Mouse (Mus musculus) kidney, adult 9 months (tissue): ENCODE results near the gene Per2.
"Not testable (repeated sequence)": the region's sequence is repeated elsewhere in the genome, so short reads cannot be mapped to it uniquely, and the experiment has no call there.

Experiments
- DNase-seq: peaks from one replicate; pipeline ENCODE4 v3.0.0; 2022

Gene Per2

DNA sequence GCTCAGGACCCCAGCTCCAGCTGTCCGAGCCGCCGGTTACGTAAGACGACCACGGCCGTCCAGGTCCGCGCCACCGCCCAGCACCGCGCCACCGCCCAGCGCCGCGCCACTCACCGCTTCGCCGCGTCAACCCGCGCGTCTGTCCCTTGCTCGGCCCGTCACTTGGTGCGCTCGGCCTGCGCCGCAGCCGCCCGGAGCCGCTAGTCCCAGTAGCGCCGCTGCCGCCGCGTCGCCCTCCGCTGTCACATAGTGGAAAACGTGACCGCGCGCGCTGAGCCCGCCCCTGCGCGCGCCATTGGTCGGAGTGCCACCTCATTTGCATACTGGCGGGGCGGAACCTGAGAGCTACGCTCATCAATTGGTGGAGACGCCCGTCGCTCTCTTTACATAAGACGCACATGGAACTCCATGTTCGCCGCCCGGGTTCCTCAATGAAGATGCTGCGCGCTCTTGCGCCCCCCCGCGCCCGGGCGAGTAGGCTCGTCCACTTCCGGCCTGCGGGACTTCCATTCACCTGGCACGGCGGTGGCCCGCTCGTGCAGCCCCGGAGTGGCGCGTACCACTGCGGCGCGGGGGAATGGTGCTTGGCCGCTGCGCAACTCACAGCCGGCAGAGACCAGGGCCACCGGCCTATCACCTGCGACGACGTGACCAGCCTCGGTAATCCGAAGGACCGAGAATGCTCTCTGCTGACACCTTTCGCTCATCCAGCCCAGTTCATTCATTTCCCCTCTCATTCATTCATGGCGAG lies at the start of gene Per2:
Gene Per2, minus strand, starts transcription at position 266 of the 751 bp plus-strand sequence.
- DNase-seq: peak; percentile 100

DNA sequence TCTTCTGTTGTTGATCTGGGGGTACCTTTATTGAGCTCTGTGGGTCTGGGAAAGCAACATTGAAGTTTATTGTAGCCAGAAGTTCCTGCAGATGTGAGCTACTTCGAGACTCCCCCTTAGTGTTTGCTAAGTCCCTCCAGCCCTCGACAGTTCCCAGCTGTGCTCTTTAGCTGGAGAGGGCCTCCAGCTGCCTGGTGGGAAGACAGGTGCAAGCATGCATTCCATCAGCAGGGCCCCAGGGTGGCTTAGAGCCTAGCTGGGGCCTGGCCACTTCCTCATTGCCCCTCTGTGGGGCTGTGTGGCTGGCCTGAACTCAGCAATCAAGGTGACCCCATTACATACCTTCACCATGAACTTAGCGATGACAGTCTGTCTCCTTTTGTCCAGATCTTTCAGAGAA lies 45.5 kb upstream of the Per2 start:
- DNase-seq: no peak

DNA sequence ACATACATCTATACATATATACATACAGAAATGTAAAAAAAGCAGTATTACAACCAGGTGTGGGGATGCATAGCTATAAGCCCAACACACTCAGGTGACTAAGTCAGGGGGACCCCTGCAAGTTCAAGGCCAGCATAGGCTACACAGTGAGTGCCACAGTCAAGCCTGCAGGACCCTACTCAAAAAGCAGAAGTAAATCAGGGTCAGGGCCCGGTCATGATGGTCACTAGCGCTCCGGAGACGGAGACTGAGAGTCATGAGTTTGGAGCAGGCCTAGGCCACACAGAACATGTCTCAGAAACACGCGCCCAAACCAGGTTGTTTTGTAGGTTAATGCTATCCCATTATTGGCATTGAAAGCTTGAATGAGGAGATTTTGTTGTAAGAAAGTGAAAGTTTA lies 39.5 kb upstream of the Per2 start:
- DNase-seq: no peak

DNA sequence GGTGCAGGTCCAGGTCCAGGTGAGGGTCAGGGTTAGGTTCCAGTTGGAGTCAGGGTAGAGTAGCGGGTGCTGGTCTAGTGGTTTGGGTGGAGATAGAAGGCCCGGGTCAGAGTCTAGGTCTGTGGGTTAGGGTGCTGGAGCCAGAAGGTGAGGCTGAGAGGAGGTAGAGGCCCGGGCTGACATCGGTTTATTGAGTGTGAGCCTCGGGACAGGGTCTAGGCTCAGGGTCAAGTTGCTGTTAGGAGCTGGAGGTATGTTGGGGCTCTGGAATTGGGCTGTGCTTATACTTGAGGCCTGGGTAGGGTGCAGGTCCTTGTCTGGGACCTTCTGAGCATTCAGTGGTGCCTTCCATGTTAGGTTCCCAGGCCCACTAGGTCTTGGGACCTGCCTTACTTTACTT lies 36.2 kb upstream of the Per2 start:
- peak; percentile 32 for DNase-seq

DNA sequence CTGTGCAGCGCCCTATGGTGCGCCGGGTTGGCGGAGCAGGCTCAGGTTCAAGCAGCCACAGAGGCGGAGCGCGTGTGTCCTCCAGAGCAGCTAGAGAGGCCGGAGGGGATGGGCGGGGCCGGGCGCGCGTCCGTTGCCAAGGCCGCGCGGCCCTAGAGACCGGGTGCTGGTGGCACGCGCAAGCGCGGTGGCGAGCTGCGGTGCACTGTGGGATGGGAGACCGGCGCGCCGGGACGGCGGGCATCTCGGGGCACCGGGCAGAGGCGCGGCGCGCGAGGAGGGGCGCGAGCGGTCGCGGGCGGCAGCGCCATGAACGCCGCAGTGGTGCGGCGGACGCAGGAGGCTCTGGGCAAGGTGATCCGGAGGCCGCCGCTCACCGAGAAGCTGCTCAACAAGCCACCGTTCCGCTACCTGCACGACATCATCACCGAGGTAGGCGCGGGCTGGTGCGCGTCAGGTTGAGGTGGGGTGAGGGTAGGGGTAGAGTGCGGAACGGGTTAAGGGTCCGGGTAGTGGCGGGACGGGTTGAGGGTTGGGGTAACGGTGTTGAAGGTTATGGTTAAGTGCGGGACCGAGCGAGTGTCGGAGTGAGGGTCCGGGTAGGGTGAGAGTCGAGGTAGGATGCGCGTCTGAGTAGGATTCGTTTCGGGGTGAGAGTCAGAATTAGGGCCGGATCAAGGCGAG lies 35.5 kb upstream of the Per2 start, which contains the start of gene Traf3ip1:
Gene Traf3ip1, plus strand, starts transcription at position 191 of the 684 bp plus-strand sequence.
- DNase-seq: peak; percentile 94

DNA sequence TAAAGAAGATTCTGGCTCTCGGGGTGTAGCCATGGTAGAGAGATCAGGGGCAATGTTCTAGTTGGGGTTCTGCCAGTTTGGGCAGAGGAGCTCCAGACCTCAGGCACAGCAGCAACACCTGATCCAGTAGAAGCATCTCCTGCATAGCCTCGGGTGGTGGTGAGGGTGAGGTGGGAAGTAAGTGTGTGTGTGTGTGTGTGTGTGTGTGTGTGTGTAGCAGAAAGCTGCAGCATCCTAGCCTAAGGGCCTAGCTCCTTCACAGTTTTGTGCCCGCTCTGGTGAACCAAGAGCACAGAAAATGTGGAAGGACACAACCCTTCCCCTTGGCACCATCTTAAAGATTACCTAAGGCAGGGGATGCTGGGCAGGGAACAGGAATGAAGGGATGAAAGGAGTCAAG lies 34.8 kb upstream of the Per2 start:
- DNase-seq: no peak

DNA sequence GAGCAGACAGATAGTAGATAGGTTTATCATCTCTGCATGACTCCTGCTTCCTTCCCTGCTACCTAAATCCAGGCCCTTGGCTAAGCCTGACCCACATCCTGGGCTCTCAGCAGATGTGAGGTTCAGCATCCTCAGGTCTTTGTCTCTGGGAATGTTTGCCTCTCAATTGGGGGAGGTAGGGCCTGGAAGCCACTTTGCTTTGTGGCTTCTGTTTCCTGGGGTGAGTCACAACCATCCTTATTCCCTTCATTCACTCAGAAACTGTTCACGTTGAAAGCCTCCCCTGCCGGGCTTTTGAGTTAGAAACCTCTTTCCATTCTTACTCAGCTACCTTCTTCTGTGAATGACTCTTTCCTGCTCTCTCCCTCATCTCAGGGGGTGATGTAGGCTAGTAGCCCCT lies 33.6 kb upstream of the Per2 start:
- no peak for DNase-seq

DNA sequence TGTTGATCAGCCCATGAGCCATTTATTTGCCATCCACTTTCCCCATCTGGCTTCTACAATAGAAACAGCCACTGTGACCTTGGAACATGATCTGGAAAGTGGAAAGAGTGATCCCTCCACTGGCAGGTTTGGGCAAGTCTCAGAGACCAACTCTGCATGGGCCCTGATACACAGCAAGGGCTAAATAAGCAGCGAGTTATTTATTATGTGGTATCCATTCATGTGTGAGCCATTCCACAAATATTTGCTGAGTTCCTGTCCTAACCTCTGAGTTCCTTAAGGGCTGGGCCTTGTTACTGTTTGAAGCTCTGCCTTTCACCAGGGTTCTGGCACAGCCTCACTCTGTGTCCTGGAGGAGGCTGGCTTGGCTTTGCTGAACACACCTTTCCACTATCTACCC lies 31.2 kb upstream of the Per2 start:
- peak; percentile 87 for DNase-seq

DNA sequence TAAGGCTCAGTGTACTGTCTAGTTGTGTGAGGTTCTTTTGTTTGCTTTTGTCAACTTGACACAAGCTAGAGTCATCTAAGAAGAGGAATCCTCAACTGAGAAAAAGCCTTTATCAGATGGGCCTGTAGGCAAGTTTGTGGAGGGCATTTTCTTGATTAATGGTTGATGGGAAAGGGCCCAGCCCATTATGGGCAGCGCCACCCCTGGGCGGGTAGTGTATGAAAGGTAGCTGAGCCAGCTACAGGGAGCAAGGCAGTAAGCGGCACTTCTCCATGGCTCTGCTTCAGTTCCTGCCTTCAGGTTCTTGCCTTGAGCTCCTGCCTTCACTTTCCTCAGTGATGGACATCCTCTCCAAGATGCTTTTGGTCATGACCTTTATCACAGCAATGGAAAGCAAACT lies 27.0 kb upstream of the Per2 start:
- DNase-seq: peak; percentile 47

DNA sequence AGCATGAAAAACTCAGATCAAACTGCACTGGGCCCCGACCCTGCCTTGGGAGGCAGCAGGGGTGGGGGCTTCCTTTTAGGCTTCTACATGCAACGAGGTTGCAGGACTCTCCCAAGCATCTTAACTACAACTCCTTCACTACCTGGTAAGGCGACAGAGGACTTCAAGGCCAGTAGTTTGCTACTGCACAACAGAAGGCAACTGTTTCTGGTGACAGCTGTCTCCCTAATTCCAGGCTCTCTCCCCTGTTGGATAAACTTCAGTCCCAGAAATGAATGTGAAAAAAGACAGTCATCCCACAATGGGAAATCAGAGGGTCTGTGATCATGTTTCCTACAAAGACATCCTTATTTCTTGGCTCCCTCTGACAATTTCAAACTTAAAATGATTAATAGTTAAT lies 26.3 kb upstream of the Per2 start:
- DNase-seq: no peak

DNA sequence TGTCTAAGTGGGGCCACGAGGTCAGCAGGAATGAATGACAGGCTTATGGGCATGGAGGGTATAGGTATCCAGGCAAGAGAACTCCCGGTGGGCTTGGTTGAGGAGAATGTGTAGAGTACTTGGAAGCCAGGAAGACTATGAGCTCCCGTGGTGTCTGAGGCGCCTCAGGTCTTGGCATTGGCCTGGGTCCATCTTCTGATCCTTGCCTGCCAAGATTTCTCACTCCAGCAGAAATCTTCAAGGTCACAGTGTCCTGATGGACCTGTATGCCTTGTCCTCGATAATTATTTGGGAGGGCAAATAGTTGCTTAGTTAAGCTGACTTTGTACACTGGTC lies 24.9 kb upstream of the Per2 start:
- peak; percentile 72 for DNase-seq

DNA sequence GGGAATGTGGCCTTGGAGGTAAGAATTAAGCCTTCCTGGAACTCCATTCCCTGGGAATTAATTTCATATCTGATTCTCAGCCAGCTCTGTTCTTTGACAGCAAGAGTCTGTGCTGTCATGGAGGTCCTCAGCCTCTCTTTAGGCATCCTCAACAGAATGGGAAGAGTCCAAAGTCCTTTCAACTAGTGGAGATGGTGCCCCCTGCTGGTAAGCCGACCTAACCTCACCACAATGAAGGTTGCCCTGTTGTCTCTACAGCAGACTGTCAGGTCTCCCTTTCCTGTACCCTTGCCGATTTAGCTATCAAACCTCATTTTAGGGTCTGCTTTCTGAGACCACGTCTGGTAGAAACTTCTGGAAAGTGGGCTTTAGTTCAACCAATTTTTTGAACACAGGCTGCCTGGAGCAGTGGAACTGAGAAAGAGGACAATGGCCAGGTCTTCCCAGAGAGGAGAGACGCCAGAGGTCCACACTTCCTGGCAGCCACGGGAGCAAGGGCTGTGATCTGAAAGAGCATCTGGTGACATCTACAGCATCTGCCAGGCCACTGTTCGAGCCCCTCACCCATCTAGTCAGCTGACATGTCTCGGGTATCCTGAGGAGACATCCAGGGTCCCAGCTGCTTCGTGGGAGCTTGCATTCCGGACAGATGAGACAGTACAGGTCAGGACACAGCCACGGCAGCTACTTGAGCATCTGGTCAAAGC lies 24.3 kb upstream of the Per2 start:
- peak; percentile 87 for DNase-seq

DNA sequence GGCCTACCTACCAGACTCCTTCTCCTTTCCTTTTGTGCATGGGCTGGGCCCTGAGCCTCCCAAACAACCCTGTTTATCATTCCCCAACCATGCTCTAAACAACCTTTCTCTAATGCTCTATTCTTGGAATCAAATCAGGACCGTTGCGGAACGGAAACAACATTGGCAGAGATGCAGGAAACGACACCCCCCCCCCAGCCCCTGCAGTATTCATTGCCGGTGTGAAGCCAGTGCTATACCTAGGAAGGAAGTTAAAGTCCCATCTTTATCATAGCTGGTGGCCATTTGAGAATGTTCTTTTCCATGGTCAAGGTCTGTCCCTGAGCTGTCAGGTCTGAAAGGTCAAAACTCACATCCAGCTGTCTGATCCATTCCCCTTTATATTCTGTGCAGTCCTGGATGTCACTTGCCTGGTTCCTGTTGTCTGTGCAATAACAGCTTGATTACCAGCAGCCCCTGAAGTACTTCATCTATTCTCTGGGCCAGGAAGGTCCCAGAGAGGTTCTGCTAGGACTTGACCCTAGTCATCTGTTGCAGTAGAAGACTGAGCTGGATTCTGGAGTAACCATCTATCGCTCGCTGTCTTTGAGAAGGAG lies 23.6 kb upstream of the Per2 start:
- DNase-seq: no peak

DNA sequence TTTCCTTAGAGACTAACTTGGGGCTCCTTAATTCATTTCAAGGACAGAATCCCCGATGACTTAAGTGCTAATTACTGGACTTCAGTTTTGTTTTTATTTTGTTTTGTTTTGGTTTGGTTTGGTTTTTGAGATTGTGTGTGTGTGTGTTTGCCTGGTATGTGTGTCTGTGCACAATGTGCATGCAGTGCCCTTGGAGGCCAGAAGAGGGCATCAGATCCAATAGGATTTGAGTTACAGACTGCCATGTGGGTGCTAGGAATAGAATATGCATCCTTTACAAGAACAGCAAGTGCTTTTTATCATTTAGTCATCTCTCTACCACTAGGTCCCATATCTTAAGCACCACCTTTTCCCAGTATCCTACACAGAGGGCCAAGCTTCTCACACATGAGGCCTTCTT lies 19.8 kb upstream of the Per2 start:
- DNase-seq: no peak

DNA sequence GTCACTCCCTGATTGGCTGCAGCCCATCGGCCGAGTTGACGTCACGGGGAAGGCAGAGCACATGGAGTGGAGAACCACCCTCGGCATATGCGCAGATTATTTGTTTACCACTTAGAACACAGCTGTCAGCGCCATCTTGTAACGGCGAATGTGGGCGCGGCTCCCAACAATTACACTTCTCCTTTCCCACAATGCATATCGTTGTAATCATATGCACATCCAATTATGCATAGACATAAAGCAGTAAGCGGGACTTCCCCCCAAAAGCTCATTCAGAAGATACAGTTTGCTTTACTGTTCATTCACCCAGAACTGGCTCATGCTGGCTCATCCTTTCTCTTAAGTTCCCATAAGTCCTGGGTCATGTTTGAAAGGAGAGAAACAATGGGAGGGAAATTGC lies 19.0 kb upstream of the Per2 start:
- DNase-seq: not testable (repeated sequence)

DNA sequence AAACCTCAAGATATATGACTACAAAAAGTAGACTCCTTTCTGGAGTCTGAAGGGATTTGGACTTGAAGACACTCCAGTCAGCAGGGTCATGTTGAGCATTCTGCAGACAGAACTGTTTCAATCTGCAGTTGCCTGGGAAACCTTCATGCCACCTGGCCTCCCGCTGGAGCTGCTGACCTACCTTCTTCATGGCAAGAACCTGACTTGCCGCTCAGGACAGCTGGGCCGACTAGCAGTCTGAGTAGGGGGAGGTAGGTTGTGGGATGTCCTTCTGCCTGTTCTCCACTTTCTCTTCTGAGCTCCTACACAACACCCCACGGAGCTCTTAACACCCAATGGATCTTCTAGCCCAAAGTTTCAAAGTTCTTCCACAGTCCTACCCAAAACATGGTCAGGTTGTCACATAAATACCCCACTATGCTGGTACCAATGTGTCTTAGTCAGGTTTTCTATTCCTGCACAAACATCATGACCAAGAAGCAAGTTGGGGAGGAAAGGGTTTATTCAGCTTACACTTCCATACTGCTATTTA lies 10.8 kb upstream of the Per2 start:
- DNase-seq: no peak

DNA sequence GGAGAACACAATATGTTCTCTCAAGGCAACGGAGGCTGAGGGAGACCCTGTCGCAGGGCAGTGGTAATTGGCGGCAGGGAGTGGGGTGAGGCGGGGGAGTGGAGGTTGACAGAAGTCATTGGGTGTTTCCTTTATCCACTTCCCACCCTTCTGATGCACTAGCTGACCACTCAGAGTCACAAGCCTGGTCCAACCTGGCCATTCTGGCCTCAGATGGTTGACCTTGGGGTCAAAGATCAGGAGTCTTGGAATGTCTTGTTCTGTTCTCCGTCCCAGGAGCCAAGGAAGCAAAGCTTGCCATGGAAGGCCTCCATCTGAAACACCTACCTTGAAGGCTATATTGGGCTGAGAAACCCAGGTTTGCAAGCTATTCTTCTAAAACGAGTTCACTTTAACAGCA lies 7.1 kb upstream of the Per2 start:
- peak; percentile 81 for DNase-seq

DNA sequence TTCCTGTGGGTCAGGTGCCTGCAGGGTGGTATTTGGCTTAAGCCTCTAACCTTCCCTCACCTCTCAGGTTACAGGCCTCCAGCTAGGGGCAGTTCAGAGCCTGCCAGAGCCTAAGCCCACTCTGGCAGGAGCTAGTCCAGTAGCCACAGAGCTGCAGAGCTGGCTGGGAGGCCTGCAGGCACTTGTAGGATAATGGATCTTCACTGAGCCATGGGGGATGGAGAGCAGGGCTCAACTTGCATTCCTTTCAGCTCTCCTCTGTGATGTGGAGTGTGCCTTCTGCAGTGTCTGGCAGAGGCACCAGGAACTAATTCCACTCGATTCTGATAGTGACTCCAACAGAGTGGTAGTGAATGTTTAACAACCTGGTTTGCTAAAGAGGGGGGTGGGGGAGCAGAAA lies 6.1 kb upstream of the Per2 start:
- peak; percentile 88 for DNase-seq

DNA sequence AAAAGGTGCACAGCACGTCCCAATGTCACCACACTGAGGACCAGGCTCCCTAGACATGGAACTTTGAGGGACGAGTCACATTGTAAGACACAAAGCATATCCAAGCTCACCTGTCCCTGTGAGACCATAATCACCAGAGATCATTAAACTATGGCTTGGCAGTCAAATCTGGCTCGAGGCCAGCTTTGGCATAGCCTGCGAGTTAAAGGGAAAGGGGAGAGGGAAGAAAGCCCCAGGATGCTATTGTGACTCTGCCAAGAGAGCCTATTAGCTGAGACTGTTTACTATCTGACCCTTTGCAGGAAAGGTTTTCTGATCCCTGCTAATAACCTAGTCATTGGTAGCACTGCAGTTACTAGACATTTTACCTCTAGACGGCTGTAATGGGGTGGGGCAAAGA lies 5.3 kb upstream of the Per2 start:
- peak; percentile 85 for DNase-seq

DNA sequence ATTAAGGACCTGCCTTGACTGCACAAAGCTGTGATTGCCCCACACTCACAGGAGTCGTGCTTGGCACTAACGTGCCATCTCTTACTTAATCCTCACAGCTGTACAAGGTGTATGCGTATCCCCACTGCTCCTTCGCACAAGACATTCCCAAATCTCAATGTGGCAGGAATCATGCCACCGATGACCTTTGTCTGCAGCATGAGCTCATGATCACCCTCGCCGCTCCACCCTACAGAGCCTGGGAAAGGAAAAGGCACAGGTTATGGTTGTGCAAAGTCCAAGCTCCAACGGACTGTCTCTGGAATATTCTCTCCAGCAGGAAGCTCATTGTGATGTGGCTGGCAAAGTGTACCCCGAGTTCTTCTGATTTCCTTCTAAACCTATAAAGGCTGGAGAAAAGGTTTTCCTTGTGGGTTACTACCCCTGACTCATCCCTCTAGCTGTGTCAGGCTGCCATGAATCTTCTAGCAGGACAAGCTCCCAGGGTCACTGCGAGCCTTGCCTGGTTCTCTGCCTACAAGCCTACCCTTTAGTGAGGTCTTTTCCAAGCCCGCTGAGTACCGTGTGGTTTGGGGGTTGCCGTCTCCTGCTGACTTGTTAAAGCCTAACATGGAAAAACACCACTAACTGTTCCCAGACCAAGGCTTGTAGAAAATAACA lies 4.3 kb upstream of the Per2 start:
- DNase-seq: peak; percentile 86

DNA sequence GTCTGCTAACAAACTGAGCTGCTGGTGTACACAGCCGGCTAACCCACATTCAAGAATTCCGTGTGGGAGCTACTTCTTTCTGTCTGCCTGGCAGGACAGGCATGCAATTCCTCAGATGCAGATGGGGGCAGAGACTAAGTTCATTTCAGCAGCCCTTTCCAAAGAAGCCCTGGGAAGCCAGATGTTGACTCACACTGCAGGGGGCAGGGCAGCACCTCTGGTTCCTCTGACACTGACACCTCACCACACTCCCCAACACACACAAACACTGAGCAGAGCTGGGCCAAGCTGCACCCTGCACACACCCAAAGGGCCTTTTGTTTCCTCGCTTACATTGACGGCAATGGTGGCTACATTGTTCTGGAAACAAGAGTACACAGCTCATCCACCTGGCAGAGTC lies 1.4 kb upstream of the Per2 start:
- DNase-seq: peak; percentile 38

DNA sequence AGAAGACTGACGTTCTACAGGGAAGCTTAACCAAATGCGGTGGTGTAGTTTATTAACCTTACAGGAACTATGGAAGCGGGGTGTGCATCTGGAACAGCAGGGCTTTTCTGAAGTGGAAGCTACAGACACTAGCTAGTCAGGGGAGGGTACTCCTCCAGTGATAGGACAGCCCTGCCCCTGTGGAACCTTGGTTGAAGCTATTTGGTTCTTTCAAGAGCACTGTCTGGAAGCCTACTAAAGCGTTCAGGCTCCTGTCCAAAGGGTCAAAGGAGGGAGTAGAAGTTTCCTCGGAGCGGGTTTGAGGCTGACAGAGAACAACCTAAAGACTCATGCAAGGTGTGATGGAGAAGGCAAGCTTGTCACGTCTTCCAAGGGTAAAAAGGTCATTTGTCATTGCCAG lies 945 bp upstream of the Per2 start:
- peak; percentile 54 for DNase-seq
